Mouse (Mus musculus) kidney, postnatal 0 days (tissue): ENCODE data around the gene Uvrag. TPM values are rescaled to one million over a fixed set of nuclear protein-coding genes. Genes with fewer than 3 reads are reported as not detected.

Experiments used
- ATAC-seq: fragments of 200-750 bp; cut with Nextera tagmentation; replicated peaks from 2 replicates; pipeline ENCODE4 v1.8.0; 2017; ENCODE audit warnings: low read depth, moderate number of reproducible peaks, moderate TSS enrichment, moderate library complexity; ENCODE audit not compliant: low FRiP score
- DNase-seq: peaks from one replicate; pipeline ENCODE4 v3.0.0-alpha.2; 2016; ENCODE audit warnings: low spot score
- H3K27ac ChIP-seq: fragments of 300-500 bp; sonication (generic); 2 replicates; pipeline ENCODE4 v1.5.1; 2014; ENCODE audit warnings: mild to moderate bottlenecking
- H3K27me3 ChIP-seq: fragments of 300-500 bp; sonication (generic); 2 replicates; pipeline ENCODE4 v1.6.1; 2014; ENCODE audit warnings: low read length, mixed read lengths; ENCODE audit not compliant: insufficient read depth
- H3K36me3 ChIP-seq: fragments of 300-500 bp; sonication (generic); 2 replicates; pipeline ENCODE4 v1.6.1; 2014; ENCODE audit warnings: low read length, mixed read lengths; ENCODE audit not compliant: insufficient read depth
- H3K4me1 ChIP-seq: fragments of 300-500 bp; sonication (generic); replicated peaks from 2 replicates; pipeline ENCODE4 v1.6.1; 2014; ENCODE audit warnings: antibody characterized with exemption, low read length, mixed read lengths; ENCODE audit not compliant: insufficient read depth
- H3K4me2 ChIP-seq: fragments of 300-500 bp; sonication (generic); 2 replicates; pipeline ENCODE4 v1.6.1; 2014; ENCODE audit warnings: mild to moderate bottlenecking, low read length, moderate library complexity, mixed read lengths
- H3K4me3 ChIP-seq: fragments of 300-500 bp; sonication (generic); replicated peaks from 2 replicates; pipeline ENCODE4 v1.5.1; 2014; ENCODE audit warnings: low read depth, low read length
- H3K9ac ChIP-seq: fragments of 300-500 bp; sonication (generic); 2 replicates; pipeline ENCODE4 v1.6.1; 2014; ENCODE audit warnings: low read depth, low read length
- H3K9me3 ChIP-seq: fragments of 300-500 bp; sonication (generic); replicated peaks from 2 replicates; pipeline ENCODE4 v1.6.1; 2016; ENCODE audit warnings: low read length, inconsistent platforms, mixed read lengths
- CTCF ChIP-seq: IDR thresholded peaks from 2 replicates; pipeline ENCODE4 v1.5.1; 2016; ENCODE audit warnings: antibody characterized with exemption, low read depth, mild to moderate bottlenecking, moderate library complexity
- WGBS: fragments of 180-500 bp; shearing (Covaris S2); extraction: QIAGEN DNeasy Blood & Tissue Kit; methylation state at CpG from one replicate; pipeline ENCODE4 v1.1.7; 2014; 5-methylcytosine and 5-hydroxymethylcytosine counted together
- polyA plus RNA-seq: library from polyadenylated mRNA; unstranded; fragments of >200 nt; fragmentation: Nextera tagmentation; extraction: Ambion mirVana; gene quantifications from 2 replicates; pipeline ENCODE4 v1.2.1, GENCODE M21; 2015

Gene Uvrag
- polyA plus RNA-seq, 1 experiment from 2014 or later: 19.0 TPM

DNA sequence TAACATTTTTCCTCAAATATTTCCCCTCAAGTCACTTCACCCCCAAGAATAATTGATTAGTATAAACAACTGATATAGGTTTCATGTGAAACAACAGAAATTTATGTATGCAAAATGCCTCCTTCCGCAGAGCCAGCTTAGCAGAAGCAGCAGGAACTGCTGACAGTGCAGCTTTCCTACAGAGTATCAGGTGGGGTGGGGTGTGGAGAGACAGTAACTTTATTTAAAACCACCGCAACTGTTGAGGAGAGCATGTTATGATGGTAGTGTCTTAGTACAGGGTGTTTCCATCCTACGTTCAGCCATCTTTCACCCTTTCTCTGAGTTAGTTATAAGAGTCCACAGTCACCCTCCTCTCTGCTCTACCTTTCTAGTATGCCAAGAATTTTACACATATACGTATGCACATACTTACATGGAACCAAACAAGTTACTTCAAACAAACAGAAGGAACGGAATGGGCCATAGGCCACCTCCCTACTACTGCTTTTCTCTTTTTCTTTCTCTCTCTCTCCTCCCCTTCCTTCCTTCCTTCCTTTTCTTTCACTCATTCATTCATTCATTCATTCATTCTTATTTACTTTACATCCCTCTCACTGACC is 145.7 kb downstream of the Uvrag start:
- Histone ChIP-seq H3K27me3 (no peaks in the 10 kb centered on the region), H3K9ac (no peak overlapping the region), H3K4me3 (no peak overlapping the region), H3K4me1 (no peaks in the 10 kb centered on the region), H3K4me2 (no peak overlapping the region), H3K9me3 (no peaks in the 10 kb centered on the region), H3K36me3 (no peaks in the 10 kb centered on the region), H3K27ac (no peak overlapping the region)
- 90% methylated on average over 5 of the region's 5 CpGs for WGBS
- no peak for TF ChIP-seq CTCF
- DNase-seq (no peak), ATAC-seq (no peak)

DNA sequence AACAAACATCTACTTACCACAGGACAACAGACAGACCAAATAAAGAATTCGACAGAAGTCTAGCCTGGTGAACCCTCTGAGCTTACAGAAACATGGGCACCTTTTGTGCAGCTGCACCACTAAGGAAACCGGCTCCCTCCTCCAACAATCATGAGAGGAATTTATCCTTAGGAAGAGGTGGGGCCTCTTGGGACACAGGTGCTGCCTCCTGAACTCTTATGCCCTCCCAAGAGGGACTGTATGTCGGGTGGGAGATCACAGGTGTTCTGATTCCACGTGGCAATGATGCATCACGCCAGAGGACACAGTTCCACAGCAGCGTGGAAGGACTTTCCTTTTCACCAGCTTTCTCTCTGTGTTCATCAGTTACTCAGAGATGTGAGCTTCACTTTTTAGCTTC is 146.8 kb downstream of the Uvrag start:
- no peak overlapping the region for H3K27ac ChIP-seq
- no peaks in the 10 kb centered on the region for H3K4me1 ChIP-seq
- ATAC-seq: no peak
- no peak for DNase-seq
- H3K27me3 ChIP-seq: no peaks in the 10 kb centered on the region
- no peak overlapping the region for H3K9ac ChIP-seq
- WGBS: 59% methylated on average over 6 of the region's 6 CpGs
- no peaks in the 10 kb centered on the region for H3K36me3 ChIP-seq
- no peak overlapping the region for H3K4me3 ChIP-seq
- TF ChIP-seq CTCF: no peak
- H3K9me3 ChIP-seq: no peaks in the 10 kb centered on the region
- H3K4me2 ChIP-seq: no peak overlapping the region

DNA sequence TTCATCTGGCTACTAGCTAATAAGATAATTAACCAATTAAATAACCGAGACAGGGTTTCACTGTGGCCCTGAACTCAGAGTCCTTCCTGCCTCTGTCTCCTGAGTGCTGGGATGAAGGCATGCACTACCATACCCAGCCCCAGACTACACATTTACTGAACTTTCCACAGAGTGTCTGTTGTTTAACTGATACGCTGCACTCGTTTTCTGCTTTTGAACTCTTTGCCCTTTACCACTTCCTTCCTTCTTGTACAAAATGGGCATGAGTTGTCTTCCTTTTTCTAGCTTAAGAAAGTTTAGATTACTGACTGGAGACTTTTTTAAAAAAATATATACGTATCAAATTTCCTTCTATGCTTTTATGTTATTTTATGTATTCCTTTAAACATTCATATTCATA is 147.5 kb downstream of the Uvrag start:
- H3K27me3 ChIP-seq: no peaks in the 10 kb centered on the region
- WGBS: 75% methylated on average over 4 of the region's 4 CpGs
- no peak overlapping the region for H3K4me3 ChIP-seq
- no peak overlapping the region for H3K9ac ChIP-seq
- ATAC-seq: no peak
- H3K27ac ChIP-seq: no peak overlapping the region
- H3K4me1 ChIP-seq: no peaks in the 10 kb centered on the region
- 0 out of 2 replicates have a peak, but pooled peaks cover under 1% of the 10 kb centered on the region for H3K36me3 ChIP-seq
- no peak overlapping the region for H3K4me2 ChIP-seq
- TF ChIP-seq CTCF: no peak
- no peaks in the 10 kb centered on the region for H3K9me3 ChIP-seq
- no peak for DNase-seq

DNA sequence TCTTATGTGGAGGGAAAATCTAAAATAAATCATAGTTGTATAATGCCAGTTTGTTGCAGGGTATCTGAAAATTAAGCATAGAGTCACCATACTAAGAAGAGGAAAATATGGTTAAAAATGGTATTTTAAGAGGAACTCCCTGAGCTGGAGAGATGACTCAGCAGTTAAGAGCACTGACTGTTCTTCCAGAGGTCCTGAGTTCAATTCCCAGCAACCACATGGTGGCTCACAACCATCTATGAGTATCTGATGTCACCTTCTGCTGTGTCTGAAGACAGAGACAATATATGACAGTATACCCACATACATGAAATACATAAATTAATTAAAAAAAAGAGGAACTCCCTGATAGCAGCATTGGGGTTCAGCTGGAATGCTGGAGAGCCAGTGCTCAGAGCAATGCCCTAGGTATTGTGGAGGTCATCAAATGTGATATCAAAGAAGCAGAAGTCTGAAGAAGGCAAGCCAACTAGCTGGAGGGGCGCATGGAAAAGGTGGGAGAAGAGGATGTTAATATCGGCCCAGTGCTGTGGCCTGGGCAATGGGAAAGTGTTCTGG is 149.7 kb downstream of the Uvrag start:
- Histone ChIP-seq H3K27me3 (no peaks in the 10 kb centered on the region), H3K4me3 (no peak overlapping the region), H3K9ac (no peak overlapping the region), H3K4me2 (no peak overlapping the region), H3K27ac (no peak overlapping the region), H3K9me3 (no peaks in the 10 kb centered on the region), H3K4me1 (no peaks in the 10 kb centered on the region), H3K36me3 (peaks cover 7% of the 10 kb centered on the region; the same call in 1 of the 2 replicates)
- ATAC-seq (no peak), DNase-seq (no peak)
- TF ChIP-seq CTCF: no peak
- 93% methylated on average over 2 of the region's 2 CpGs for WGBS

DNA sequence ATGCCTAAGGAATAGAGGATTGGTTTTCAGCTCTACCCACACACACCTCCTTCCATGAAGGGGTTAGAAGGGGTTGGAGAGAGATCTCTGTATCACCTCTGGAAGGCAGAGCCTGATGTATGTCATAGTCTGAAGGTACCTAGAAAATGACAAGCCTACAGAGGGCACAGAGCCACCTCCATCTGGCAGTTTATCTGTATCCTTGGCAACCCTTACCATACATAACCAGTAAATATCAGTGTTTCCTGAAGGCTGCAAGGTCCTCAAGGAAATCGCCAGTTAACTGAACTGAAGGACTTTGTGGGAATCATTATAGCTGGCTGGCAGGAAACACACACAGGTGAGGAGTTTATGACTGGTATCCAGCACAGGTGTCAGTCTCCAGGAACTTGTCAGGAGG is 150.4 kb downstream of the Uvrag start:
- ATAC-seq: no peak
- H3K9me3 ChIP-seq: no peaks in the 10 kb centered on the region
- no peak for TF ChIP-seq CTCF
- H3K4me3 ChIP-seq: no peak overlapping the region
- H3K36me3 ChIP-seq: peaks cover 9% of the 10 kb centered on the region; the same call in 1 of the 2 replicates
- 66% methylated on average over 1 of the region's 1 CpGs for WGBS
- H3K27me3 ChIP-seq: no peaks in the 10 kb centered on the region
- no peak overlapping the region for H3K27ac ChIP-seq
- H3K9ac ChIP-seq: no peak overlapping the region
- no peaks in the 10 kb centered on the region for H3K4me1 ChIP-seq
- no peak for DNase-seq
- no peak overlapping the region for H3K4me2 ChIP-seq

DNA sequence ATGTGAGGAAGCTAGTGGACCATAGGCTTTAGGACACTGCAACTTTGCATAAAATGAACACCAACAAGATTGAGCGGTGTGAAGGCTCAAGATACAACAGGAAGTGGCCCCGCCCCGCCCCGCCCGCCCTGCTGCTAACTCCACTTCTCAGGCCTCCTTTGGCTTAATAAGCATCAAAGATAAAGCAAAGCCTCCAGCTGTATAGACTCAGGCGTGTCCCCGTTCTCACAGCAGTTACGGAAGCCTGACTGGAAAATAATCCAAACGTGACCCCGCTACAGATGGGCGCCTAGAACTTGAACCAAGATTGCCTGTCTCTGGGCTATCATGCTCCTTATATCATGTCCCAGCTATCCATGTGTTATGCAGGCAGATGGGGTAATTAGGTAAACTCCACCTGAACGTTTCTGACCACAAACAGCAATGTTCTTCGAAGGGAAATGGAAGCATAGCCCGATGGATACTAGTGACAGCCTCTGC is 153.9 kb downstream of the Uvrag start:
- TF ChIP-seq CTCF: no peak
- DNase-seq (no peak), ATAC-seq (no peak)
- Histone ChIP-seq H3K4me3 (no peak overlapping the region), H3K9me3 (no peaks in the 10 kb centered on the region), H3K4me2 (no peak overlapping the region), H3K27me3 (no peaks in the 10 kb centered on the region), H3K27ac (no peak overlapping the region), H3K36me3 (peaks cover 9% of the 10 kb centered on the region; the same call in 1 of the 2 replicates), H3K4me1 (no peaks in the 10 kb centered on the region), H3K9ac (no peak overlapping the region)
- WGBS: 90% methylated on average over 14 of the region's 14 CpGs
